Mouse (Mus musculus) c-Kit-positive CD71-positive TER-119-positive erythroid progenitor cells, embryonic 14.5 days (primary cell): ENCODE measurements around the gene Afap1.

Experiments used
- DNase-seq: peaks from one replicate; pipeline ENCODE4 v3.0.0-alpha.2; 2013; ENCODE audit warnings: low spot score

The Afap1 gene

DNA sequence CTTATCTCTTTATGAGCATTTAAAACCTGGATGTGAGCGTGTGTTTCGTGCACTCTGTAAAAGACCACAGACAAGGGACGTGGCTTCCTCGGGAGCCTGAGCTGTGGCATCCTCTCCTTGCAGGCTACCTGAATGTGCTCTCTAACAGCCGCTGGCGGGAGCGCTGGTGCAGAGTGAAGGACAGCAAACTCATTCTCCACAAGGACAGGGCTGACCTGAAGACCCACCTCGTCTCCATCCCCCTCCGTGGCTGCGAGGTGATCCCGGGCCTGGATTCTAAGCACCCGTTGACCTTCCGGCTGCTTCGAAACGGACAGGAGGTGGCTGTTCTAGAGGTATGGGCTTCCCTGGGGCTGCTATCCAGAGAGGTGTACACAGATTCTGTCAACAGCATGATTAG, 81.1 kb downstream of the Afap1 start:
- DNase-seq, result no peak

DNA sequence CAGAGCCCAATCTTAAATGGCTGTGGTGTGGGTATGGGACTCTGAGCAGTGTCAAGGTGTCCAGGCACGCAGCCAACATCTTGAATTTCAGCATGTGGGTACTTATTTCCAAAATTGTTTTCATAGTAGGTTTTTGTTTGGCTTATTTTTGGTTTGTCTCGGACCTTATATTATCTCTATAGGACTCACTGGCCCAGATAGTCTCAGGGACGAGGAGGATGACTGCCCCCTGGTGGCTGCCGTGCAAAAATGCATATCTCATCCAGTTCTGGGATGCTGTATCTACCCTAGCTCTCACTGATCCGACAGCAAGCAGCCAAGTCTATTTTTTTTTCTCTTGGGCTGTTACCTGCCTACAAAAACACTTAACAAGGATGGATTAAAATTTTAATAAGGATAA, 82.6 kb downstream of the Afap1 start:
- DNase-seq, result peak; percentile 37

- DNase-seq, result no peak
Observed at GRCm38 (mm10) chr5:35980542-35980941, 87.4 kb downstream of the Afap1 start.

GRCm38 (mm10) chr5:35981341-35981740, 88.2 kb downstream of the Afap1 start:
- DNase-seq, result no peak

GRCm38 (mm10) chr5:35981976-35982375, 88.9 kb downstream of the Afap1 start:
- peak; percentile 43 for DNase-seq

DNA sequence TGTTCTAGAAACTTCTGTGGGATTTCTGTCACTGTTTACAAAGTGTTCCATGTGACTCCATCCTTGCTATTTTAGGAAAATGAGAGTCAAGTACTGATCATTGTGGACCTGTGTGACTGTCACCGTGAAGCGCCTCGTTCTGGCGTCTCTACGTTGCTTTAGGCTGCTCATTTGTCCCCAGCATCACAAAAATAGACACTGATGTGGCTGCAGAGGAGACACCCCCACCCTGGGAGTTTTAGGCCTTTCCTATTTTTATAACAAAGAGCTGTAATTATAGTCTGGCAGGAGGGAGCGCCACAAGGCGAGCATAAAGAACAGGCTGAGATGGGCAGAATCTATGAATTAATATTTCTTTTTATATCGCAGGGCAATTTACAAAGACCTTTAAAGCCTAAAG, 92.5 kb downstream of the Afap1 start:
- no peak for DNase-seq

GRCm38 (mm10) chr5:35988085-35988484, 95.0 kb downstream of the Afap1 start:
- DNase-seq, result no peak

DNA sequence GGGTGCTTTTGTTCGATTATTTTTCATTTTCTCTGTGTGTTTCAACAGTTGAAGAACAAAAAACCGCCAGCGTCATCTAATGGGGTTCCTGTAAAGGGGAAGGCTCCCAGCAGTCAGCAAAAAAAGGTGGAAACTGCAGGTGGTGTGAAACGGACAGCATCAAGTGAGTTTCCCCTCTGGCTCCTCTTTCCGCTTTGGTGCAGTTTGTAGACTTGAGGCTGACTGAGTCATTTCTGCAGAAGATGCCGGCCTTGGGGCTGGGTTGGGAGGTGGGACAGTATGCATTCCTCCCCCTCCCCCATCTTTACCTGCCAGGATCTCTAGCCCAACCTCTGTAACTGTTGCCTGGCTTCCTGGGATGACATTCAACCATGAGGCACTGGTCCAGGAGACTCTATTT, 96.4 kb downstream of the Afap1 start:
- DNase-seq, result no peak

DNA sequence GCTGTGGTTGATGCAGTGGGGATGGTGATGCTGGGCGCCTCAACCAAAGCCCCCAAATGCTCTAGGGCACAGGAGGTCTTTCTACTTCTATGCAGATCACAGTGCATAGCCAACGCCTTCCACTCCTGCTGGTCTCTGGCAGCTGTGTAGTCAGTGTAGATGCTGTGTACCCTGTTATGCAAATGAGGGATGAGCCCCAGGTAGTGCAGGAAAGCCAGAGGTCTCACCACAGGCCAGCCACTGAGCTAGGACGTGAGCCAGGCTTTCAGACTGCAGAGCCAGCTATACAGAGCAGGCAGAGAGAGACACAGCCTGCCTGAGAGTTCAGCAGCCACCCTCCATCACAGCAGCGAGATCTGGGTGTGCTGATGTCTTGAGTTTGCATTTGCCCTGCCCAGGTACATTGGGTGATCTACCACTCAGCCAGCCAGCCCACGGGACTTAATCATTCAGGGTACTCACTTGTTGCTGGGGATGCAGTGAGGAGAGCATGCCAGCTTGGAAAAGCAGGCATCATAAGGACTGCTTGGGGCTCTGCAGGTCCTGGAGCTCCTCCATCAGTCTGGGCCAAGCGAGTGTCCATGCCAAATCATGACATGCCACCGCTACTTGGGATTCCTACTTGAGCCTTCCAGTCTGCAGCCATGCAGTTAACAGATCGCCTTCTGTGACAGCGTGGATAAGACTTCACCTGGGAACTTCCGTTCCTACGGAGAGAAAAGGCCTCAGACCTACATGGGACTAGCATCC, 97.0 kb downstream of the Afap1 start:
- DNase-seq, result no peak

GRCm38 (mm10) chr5:36003797-36004196, 110.7 kb downstream of the Afap1 start:
- DNase-seq, result no peak

- no peak for DNase-seq
Observed at GRCm38 (mm10) chr5:36006106-36006505, 113.0 kb downstream of the Afap1 start.

GRCm38 (mm10) chr5:36006586-36006985, 113.5 kb downstream of the Afap1 start:
- no peak for DNase-seq

DNA sequence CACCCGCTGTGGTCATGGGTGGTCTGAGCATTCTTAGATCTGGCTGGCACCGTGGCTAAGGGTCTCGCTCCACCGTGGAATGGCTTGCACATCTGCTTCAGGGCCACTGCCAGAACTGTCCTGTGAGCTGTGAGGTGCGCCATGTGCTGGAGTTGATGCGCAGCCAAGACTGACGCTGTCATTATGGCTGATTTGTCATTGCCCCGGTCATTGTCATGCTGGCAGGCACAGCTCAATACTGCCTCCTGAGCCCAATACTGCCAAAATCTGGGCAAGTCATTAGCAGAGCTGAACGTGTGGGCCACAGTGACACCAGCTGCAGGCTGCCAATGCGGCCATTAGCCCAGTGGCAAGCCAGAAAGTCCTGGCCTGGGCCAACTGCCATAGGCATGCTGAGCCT, 114.5 kb downstream of the Afap1 start:
- DNase-seq, result no peak

DNA sequence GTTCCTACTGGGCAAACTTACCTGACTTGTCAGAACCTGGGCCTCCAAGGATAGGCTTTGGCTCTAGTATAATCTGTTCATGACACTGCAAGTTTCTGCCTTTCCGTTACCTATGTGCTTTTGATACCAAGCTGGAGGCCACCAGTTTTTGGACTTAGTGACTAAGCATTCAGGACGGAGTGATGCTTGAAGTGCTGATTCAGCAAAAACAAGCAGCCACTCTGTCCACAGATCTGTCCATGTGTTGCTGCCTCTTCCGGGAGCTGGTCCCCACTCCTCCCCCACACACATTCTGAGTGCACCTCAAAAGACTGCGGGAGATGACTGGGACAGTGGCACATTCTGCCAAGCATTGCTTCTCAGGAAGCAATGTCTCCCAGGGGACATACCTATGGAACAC, 116.3 kb downstream of the Afap1 start:
- DNase-seq, result no peak

DNA sequence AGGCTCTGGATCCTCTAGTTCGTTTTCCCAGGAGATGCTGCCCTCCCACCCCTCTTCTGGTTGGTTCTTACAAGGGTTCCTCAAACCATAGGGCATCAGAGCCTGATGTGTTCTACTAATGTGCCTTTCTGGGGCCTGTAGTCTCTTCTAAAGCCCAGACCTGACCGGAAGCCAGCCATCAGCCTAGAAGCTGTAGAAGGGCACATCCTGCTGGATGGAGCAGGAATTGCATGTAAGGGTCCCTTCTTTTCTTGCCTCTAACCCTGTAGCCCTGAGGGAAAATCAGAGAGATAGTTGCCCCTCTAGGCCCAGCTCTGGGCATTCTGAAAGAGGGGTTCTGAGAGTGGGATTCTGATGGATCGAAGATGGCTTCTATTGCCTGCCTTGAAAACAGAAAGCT, 125.2 kb downstream of the Afap1 start:
- peak; percentile 10 for DNase-seq

GRCm38 (mm10) chr5:36021091-36021490, 128.0 kb downstream of the Afap1 start:
- no peak for DNase-seq

DNA sequence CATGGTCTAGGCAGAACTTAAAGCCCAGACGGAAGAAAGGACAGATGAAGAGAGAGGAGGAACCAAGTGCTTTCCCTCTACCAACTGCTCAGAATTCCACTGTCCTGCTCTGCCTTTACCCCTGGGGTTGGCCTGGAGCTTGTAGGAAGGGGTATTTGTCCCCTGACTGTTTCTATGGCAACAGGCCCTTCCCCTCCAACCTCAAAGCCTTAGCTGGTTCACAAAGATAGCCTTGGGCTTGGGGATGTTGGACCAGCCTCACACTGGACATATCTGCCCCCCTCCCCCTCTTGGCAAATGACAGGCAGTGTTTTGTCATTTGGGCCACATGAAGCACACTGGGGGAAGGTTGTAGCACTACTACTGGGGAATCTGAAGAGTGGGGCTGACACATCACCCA, 129.2 kb downstream of the Afap1 start:
- no peak for DNase-seq

DNA sequence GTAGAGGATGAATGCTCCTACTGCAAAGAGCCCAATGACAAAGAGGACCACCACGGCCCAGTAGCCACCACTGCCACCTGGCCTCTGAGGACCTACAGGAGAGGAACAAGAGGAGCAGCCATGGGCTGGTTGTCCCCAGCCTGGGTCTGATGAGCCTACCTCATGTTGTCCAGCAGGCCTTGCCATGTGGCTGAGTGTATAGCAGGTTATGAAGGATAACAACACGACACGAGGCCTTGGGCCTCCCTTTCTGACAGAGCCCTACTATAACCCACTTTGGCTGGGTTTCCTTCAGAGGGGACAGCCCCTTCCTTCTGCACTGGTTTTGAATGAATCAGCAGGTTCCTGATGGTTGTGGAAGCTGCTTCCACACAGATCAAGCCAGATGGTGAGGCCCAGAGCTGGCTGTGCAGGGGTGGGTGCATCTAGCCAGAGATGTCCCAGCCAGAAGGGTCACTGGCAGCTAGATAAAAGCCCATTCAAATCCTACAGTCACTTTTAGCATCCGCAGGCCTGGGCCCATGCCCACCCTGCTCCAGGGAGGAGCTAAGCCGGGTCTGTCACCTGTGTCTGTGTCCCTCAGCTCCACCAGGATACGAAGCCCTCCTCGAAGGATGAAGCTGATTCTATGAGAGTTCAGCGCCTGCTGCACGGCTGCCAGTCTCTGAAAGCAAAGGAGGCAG, 131.0 kb downstream of the Afap1 start:
- no peak for DNase-seq

GRCm38 (mm10) chr5:36025076-36025475, 132.0 kb downstream of the Afap1 start:
- DNase-seq, result no peak

DNA sequence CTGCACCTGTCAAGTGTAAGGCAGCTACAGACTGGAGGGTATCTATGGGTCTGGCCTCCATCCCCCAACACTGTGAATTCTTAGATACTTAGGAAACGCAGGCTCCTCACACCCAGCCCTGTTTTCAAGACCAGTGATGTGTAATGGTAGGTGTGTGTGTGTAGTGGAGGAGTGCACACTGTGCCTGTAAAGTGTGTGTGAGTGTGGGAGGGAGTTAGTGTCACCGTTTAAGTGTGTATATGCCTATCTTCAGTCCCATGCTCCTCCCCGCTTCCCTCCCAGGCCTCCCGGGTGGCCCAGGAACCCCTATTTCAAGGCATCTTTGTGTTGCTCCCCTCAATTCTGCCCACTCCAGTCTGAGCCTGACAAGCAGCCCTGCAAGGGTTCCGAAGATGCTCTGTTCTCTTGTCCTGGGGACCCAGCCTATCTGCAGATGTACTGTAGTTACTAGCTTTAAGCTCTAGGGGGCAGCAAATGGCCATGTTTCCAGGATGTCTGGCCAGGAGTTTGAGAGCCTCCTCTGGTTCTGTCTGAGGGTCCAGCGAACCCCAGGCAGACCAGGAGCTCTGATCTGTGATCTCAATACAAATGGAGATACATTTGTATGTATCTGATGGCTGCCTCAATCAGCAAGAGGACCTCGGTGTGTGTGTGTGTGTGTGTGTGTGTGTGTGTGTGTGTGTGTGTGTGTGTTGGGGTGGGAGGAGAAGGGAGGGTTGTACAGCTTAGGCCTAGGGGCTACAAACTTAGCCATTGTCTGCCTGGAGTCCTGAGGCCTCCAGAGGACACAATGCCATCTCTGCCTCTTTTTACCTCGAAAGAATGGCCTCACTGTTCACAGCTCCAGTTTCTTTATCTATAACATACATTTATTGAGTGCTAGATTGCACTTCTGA, 140.7 kb downstream of the Afap1 start:
- peak; percentile 23 for DNase-seq

- no peak for DNase-seq
Observed at GRCm38 (mm10) chr5:36039596-36039995, 146.5 kb downstream of the Afap1 start.

- no peak for DNase-seq
Observed at GRCm38 (mm10) chr5:36040398-36041235, 147.5 kb downstream of the Afap1 start.
